Mouse (Mus musculus) brain, embryonic 14.5 days (tissue): ENCODE measurements at regions not wholly inside any gene's neighbourhood (a gene's known extent, or its start where the extent isn't known, plus 50 kb on each side); places are given as distances from the start of the nearest gene placed in this dataset.

ENCODE experiments used
- CTCF ChIP-seq: fragments of 200-500 bp; IDR thresholded peaks from 2 replicates; pipeline ENCODE4 v1.5.1; 2012; ENCODE audit warnings: inconsistent platforms, mild to moderate bottlenecking, moderate library complexity, borderline replicate concordance; ENCODE audit not compliant: insufficient read depth, insufficient read length; ENCODE audit errors: extremely low read depth
- POLR2A ChIP-seq: fragments of 200-500 bp; IDR thresholded peaks from 2 replicates; pipeline ENCODE4 v1.6.1; 2012; ENCODE audit warnings: mild to moderate bottlenecking, inconsistent platforms, borderline replicate concordance; ENCODE audit not compliant: poor library complexity, insufficient read depth, insufficient read length, severe bottlenecking; ENCODE audit errors: extremely low read depth

GRCm38 (mm10) chr13:91305697-91306405 lies 82.1 kb upstream of the Atg10 start:
- TF ChIP-seq CTCF (no peak), POLR2A (no peak)
